Mouse (Mus musculus) gastrocnemius, postnatal 14 days (tissue): Measurements from ENCODE around the gene Grap. TPM values are rescaled to one million over a fixed set of nuclear protein-coding genes. Genes with fewer than 3 reads are reported as not detected.

Experiments
- DNase-seq: peaks from one replicate; pipeline ENCODE4 v3.0.0; 2021; ENCODE audit warnings: mixed read lengths
- intact Hi-C: fragments of 180-260 bp; cut with DNase I; formaldehyde crosslinking; loops from one replicate; pipeline ENCODE4 v1.15.1; 2025; ENCODE audit warnings: low total_unique reads
- total RNA-seq, 2 experiments: library from RNA; stranded (reverse); gene quantifications; 2 replicates each; pipeline ENCODE4 v1.2.3; 2021

Gene Grap
- total RNA-seq, 2 experiments from 2014 or later, result 7.0 to 9.9 TPM

DNA sequence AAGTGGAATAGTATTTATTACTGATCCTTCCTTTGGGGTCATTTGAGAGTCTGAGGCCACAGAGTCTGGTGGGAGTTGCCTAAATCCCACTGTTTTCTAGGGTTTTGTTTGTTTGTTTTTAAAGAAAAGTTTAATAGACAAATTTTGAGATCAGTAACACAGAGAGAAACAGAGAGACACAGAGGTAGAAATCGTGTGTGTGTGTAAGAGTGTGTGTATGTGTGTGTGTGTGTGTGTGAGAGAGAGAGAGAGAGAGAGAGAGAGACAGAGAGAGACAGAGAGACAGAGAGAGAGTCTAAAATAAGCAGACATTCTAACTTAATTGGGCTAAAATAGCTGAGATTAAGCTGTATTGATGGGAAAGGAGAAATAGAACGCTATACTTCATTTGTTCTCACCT, 503 bp downstream of the Grap start:
- DNase-seq, result no peak
- intact Hi-C loops, result no loop called here

DNA sequence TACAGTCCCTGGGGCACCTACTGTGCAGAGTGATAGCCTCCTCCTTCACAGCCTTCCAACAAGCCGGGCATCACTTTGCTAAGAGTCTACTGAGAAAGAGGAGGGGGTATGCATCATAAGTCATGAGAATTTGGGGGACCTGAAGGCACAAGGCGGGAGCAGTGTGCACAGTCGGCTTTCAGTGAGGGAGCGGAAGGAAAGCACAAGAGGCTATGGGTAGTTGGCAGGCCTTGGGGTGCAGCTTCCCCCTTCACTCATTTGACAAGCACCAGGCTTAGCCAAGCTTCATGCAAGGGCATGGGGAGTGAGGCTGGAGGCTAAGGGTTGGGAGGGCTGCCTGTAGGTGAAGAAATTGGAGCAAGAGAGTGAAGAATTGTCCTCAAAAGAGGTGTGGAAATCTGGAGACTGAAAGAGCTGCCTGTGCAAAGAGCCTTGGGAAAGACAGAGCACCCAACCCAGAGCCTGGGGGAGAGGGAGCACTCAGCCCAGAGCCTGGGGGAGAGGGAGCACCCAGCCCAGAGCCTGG, 1.8 kb downstream of the Grap start:
- intact Hi-C loops, result no loop called here
- DNase-seq, result no peak

DNA sequence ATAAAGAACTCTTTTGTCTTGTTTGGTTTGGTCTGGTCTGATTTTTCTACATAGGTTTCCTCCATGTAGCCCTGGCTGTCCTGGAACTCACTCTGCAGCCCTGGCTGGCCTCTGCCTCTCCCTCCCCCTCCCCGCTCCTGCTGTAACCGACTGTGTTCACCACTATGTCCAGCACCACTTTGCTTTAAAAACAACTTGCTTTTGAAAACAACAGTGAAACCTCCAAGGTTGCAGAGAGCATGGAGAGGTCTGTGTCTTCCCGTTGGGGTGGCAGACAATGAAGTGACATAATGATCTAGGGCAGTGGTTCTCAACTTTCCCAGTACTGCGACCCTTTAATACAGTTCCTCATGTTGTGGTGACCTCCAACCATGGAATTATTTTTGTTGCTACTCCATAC, 2.6 kb downstream of the Grap start:
- no peak for DNase-seq
- intact Hi-C loops, result no loop called here

DNA sequence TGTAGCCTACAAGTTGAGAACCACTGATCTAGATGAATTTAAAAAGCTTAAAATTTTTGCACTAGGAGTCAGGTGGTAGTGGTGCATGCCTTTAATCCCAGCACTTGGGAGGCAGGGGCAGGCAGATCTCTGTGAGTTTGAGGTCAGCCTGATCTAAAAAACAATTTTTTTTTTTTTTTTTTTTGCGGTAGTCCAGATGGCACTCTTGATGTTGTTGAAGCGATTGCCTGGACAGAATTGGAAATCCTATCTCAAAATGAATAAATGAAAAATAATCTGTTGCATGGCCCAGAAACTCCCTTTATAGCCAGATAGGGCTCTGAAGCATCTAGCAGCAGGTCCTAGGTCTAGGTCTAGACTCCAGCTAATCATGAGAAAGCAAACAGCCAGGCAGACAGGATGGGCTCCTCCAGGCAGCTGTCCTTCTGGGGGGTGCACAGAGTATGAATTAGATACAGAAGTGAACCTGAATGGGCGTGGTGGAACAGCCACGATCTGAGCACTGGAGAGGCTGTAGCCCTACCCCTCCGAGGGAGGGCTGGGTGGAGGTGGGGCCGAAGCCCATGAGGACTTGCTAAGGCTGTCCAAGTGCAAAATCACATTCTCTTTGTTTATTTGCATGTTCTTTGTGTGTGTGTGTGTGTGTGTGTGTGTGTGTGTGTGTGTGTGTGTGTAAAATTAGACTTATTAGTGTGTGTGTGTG, 3.2 kb downstream of the Grap start:
- intact Hi-C loops, result no loop called here
- DNase-seq, result no peak

DNA sequence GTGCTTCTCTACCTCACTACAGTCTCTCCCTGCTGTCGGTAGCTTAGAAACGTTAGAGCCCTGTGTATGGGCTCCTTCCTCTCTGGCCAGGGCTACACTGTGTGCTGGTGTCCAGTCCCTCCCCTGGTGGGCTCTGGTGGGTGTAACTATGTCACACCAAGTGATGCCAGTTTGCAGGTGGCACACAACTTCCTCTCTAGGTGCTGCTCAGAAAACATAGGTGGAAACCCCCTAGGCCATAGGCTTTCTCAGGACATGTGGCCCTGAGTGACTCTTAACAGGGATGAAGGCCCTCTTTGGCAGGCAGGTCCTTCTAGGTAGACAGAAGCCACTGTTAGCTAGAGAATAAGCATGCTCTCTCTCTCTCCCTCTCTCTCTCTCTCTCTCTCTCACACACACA, 4.4 kb downstream of the Grap start:
- no peak for DNase-seq
- intact Hi-C loops, result no loop called here

DNA sequence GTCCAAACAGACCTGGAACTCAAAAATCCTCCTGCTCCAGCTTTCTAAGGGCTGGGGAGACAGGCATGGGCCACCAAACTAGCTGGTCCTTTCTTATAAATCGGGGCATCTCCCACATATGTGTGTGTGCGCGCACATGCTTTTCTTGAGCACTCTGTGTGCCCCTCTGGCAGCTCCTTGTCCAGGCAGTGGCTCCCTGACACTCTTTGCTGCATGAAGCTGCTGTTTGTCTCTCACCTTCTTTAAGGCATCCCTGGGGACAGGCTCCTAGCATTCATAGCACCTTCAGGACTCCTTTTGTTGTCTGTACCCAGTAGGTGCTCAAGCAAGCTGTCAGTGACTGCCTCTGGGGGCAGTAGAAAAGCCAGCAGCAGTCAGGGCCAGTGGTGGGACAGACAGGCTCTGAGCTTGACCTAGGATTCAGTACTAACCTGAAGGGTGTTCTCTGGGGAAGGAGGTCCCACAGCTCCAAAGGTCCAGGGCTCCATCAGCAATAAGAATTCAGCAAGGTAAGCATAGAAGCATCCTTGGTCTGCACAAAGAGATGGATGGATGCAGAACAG, 5.4 kb downstream of the Grap start:
- DNase-seq, result no peak
- intact Hi-C loops, result no loop called here

DNA sequence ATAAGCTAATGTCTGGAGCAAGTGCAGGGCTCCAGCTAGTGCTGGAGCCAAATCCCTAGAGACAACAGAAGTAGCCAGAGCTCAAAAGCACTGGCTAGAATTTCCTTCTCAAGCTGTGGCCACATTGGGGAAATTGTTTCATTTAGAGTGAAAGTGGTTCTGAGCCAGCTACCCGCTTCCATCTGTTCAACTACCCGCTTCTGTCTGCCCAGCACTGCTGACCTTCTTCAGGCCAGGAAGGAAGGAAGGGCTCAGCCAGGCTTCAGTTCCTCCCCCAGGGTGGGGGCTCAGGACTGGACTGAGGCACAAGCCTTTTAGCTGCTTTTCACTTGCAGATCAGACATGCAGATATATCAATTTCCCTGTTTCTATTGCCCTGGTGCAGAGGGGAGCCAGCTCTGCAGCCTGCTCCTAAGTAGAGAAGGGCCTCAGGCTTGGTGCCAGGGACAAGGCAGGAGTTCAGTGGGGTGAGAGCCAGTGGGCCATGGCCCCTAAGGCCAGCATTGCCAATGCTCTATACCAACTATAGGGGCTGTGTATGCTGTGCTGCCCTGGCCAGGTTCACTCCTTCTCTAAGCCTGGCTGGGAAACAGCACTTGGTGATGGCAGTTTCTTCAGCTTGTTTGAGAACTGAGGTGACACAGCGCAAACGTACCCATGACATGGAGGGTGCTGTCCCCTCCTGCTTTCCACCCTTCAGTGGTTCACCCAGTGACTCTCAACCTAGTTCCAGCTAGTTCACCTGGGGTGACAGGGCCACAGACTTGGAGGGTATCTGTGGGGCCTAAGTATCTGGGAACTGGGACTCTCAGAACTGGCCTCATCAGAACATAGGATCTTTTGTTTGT, 6.2 kb downstream of the Grap start:
- DNase-seq, result no peak
- intact Hi-C loops, result no loop called here

DNA sequence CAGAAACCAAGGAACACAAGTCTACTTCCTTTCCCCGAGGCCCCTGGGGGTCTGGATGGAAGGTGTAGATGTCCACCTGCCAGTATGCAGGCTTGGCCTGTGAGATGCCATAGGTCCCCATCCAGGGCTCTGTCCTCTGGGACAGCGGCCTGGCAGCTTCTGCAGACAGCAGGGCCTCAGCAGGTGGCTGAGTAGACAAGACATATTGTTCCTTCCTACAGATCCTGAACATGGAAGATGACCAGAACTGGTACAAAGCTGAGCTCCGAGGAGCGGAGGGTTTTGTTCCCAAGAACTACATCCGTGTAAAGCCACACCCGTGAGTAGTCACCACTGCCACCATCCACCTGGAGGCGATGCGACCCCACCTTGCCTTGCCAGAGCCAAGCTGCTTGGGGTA, 6.9 kb downstream of the Grap start:
- no peak for DNase-seq
- intact Hi-C loops, result no loop called here

DNA sequence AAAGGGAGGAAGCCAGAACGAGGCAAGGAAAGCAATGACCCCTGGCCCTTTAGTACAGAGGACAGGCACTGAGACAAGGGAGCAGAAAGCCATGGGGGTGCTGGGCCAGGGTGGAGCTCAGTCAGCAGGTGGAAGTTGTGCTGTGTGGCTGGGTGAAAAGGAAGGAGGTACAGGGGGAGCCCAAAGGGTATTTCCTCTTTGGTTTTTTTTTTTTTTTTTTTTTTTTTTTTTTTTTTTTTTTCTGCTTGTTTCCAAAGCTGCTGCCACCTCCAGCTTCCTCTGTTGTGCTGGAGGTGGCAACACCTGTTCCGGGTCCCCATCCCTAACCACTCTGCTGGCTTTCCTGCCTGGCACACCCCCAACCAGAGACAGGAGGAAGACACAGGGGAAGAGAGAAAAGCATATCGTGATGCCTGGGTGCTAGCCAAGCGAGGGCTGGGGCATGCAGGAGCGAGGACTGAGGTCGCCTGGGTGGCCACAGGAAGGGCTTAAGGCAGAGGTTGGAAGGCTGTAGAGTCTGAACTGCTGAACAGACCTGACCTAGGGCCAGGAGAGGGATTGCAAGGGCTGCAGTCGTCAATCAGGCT, 7.8 kb downstream of the Grap start:
- intact Hi-C loops, result no loop called here
- no peak for DNase-seq

DNA sequence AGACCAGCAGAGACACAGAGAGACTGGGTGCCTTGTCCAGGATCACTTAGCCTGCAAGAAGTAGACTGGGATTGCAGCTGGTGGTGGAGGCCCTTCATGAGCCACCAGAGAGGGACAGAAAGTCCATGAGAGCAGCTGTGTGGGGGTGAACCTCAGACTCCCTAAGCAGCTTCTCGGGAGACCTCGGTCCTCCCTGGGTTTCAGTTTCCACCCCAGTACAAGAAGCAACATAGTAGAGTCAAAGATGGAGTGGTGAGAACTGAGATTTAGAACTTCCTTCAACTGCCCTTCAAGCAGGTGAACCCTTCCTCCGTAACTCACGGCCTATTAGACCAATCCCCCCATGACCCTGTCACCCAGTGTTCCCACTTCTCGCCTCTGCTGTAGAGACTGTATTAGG, 9.1 kb downstream of the Grap start:
- intact Hi-C loops, result no loop called here
- no peak for DNase-seq

DNA sequence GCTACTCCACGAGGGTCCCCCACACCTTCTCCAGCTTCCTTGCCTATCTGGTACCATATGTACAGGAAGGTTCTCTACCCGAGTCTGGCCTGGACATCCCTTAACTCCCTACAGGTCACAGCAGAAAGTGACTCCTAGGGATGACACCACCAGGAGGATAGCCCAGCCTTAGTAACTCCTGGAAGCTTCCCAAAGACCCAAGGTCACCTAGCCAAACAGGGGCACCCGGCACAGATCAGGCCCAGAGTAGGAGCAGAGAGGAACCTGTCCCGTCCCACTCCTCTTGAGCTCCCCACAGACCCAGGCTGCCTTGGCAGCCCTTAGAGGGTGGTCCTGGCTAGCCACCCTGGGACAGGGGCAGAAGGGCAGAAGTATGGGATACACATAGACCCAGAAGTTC, 12.3 kb downstream of the Grap start:
- intact Hi-C loops, result loop anchor here (2.0 kb wide), 1 partner anchor 49 kb away; no protein-coding TSS in a partner anchor

DNA sequence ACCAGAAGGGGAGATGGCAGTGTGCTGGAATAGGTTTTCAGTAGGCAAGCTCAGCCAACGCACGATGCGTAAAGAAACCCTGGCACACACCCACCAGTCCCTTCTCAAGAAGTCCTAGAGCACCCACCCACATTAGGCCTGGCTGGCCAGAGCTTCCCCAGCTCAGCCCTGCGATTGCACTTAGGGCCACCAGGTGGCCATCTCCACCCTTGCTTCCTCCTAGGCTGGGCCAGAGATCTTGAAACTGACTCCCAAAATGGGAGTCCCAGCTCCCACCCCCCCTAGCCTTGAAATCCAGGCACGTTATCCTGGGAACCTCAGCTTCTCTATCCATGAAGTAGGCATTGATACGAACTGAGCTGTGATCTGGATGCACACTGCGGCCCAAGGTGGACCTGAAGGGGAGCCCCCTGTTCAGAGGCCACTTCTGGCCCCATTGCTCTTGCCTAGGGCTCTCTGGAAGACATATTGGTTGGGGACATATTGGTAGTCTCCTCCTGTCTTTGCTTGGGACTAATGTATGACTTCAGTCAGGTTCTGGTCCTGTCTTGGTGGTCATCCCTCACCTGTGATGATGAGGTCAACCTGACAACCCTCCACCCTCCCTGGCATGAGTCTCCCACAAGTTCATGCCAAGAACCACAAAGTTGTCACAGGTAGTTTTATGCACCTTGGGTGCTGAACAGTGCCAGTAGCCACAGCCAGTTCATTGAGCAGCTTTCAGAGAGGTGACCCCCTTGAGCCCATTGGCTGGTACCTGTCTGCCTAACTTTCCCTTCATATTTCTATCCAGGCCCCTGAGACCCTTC, 13.1 kb downstream of the Grap start:
- DNase-seq, result peak; percentile 52
- intact Hi-C loops, result loop anchor here (2.0 kb wide), 2 partner anchors 43 to 49 kb away; no protein-coding TSS in a partner anchor

More for the DNA sequence above, 12.3 kb downstream of the Grap start:
- DNase-seq, result no peak

DNA sequence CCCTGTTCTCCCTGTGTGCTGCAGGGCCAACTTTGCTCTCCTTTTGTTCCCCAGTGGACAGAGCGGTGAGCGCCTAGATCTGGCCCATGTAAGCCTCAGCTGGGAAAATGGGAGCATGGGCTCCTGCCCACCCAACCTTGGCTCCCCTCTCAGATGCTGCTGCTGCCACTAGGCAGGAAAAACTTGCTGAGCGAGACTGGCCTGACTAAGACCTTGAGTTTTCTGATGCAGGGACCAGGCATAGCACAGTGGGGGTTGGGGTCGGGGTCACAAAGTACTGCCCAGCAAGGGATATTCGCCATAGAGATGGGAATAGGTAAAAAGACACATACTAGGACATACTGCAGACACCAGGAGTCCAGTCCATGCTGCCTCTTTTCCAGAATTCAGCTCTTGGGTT, 14.2 kb downstream of the Grap start:
- intact Hi-C loops, result loop anchor here (2.0 kb wide), 1 partner anchor 42 kb away; no protein-coding TSS in a partner anchor
- DNase-seq, result no peak

DNA sequence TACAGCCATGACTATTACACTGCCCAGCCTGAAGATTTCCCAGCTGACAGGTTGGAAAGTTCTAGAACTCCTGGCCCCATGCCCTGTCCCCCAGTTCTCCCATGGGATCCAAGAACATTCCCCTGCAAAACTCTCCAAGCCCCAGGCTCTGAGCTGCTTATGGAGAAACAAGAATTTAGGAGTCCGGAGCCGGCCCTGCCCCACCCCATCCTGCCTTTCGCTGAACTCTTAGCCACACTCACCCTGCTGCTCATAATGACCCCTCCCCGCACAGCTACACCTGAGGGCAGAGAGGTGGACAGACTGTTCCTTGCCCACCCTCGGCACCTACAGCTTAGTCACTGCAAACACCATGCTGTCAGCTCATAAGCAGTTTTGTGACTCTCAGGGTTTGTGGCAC, 14.7 kb downstream of the Grap start:
- no peak for DNase-seq
- intact Hi-C loops, result loop anchor here (2.0 kb wide), 1 partner anchor 41 kb away; no protein-coding TSS in a partner anchor

DNA sequence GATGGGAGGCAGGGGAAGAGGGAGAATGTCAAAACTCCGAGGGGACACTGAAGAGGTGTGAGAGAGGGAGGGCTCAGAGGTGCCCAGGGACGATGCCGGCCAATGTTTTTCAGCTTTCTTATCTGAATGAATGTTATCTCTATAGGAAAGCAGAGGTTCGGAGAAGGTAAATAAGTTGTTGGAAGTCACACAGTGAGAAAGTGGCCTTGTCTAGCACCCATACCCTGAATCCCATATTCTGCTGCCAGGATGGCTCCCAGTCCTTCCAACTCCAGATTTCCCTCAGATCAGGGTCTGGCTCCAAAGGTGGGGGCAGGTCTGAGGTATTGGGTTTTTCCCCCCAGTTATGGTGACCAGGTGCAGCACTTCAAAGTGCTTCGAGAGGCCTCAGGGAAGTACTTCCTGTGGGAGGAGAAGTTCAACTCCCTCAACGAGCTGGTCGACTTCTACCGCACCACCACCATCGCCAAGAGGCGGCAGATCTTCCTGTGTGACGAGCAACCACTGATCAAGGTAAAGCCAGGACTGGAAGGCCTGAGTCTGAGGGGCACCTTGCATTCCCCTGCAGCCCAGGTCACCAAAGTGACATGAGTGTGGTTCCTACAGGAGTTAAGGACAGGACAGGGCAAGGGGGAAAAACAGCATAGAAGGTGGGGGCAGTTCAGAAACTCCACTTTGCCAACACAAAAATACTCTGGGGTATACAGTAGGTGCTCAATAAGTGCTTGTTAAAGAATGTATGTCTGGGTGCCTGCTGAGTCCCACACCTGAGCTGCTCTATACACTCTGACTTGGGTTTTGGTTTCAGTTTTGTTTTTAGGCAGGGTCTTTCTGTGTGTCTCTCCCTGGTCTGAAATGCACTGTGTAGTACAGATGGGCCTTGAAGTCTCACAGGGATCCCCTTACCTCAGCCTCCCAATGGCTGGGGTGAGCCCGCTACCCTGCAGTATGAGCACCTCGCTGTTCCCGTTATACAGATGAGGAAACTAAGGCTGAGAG, 16.7 kb downstream of the Grap start:
- intact Hi-C loops, result no loop called here
- DNase-seq, result no peak

DNA sequence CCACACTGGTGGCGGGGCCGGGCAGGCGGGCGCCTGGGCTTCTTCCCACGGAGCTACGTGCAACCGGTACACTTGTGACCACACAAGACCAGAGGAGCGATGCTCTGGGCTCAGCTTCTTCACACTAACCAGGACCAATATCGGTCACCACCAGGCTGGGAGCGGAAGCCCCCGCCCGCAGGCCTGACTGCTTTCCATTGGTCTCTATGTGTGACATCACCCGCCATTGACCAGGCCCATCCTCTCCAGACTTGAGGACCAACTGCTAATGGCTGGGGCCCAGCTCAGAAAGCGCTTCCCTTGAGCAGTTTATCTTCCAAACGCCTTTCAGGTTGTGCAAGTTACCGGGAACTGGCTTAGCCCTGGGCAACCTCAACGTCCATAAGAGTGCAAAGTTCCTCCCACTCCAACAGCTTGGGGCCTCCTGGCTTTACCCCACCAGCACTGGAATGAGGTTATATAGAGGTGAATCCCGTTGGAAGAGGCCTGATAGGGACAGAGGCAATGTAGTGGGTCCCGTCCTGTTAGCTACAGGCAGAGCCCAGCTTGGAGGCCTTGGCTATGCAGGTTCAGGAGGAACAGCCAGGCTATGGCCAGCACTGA, 18.8 kb downstream of the Grap start:
- intact Hi-C loops, result no loop called here
- DNase-seq, result no peak

DNA sequence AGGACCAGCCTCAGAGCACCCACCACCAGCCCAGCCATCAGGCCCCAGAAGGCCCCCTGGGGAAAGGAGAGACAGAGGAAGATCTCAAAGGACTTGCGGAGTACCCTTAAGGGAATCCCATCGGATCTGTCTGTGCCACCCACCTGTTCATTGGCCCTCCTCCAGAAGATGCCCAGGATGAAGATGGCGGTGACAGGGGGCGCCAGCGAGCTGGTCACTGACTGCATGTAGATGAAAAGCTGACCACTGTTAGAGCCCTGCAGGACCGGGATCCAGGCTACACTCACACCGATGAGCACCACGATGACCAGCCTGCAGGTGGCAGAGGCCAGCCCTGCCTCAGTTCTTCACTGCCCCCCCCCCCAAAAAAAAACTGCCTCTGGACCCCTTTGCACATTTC, 20.6 kb downstream of the Grap start:
- DNase-seq, result peak; percentile 30
- intact Hi-C loops, result no loop called here
